Mouse (Mus musculus): ENCODE measurements around the gene Lrp2. TPM values are rescaled to one million over a fixed set of nuclear protein-coding genes. Genes with fewer than 3 reads are reported as not detected.

Gene Lrp2
- total and polyA plus RNA-seq, 3 experiments: under 0.01 to 0.07 (median 0.01) TPM

DNA sequence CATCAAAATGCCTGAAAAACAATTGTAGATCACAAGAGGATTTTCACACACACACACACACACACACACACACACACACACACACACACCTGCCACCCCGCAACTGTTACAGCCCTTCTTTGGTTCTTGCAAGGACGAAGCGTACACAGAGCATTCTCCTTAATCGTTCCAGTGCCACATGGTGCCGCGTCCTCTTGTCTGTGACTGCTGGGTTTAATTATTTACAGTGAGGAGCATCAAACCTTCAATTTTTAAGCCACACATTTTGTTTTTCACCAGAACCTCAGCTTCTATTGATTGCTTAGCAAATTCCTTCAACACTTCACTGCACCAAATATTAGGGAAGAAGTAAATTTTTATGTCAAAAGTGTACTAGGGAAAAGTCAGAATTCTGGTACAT lies 15.3 kb downstream of the Lrp2 start:
- H3K4me1 ChIP-seq (ENCODE audit: control insufficient read depth in 1 of 2, insufficient read depth in 2 of 2): peaks cover 0 to 6% of the 10 kb centered on the region in 2 experiments; a peak in 1 of 4 replicates
- H3K27me3 ChIP-seq (replicated peaks): no peaks in the 10 kb centered on the region
- H3K9me3 ChIP-seq (replicated peaks; ENCODE audit: low read length): no peaks in the 10 kb centered on the region
- H3K9ac ChIP-seq (ENCODE audit: insufficient read depth, low read depth): no peak overlapping the region
- no peaks in the 10 kb centered on the region for H3K79me2 ChIP-seq (replicated peaks; ENCODE audit: control insufficient read depth, extremely low read depth, insufficient read depth, poor library complexity, severe bottlenecking)
- H3K4me3 ChIP-seq (replicated peaks in 1 of 3; ENCODE audit: low read depth in 2 of 3, low read length in 2 of 3, poor library complexity in 1 of 3): no peak overlapping the region
- no peaks in the 10 kb centered on the region for H3K36me3 ChIP-seq (replicated peaks in 1 of 2; ENCODE audit: control insufficient read depth in 1 of 2, insufficient read depth in 1 of 2, low read length in 1 of 2)
- in situ Hi-C loops (cut with MboI; ENCODE audit: low pct_ligation_motif_present, low pct_unique_long_range_greater_than_20kb, low sequenced_read_pairs): no loop called here
- no peak overlapping the region for H3K27ac ChIP-seq (ENCODE audit: insufficient read depth, low read depth)
- dilution Hi-C loops (cut with MboI; ENCODE audit: extremely low pct_ligation_motif_present, extremely low pct_unique_long_range_greater_than_20kb, low sequenced_read_pairs): no loop called here
- TF ChIP-seq HCFC1 (IDR thresholded peaks at IDR 0.05; ENCODE audit: low read depth, low read length) (no peak), RCOR1 (conservative IDR thresholded peaks at IDR 0.05; ENCODE audit: low read depth, low read length) (no peak), ZMIZ1 (IDR thresholded peaks at IDR 0.05; ENCODE audit: low read depth, low read length) (no peak), ZC3H11A (IDR thresholded peaks at IDR 0.05; ENCODE audit: low read depth, low read length) (no peak), JUND (conservative IDR thresholded peaks at IDR 0.05; ENCODE audit: low read depth, low read length) (no peak)
- no peak overlapping the region for H3K4me2 ChIP-seq (ENCODE audit: insufficient read depth, low read depth, poor library complexity, severe bottlenecking)
- DNase-seq (ENCODE audit: extremely low read depth): no peak

DNA sequence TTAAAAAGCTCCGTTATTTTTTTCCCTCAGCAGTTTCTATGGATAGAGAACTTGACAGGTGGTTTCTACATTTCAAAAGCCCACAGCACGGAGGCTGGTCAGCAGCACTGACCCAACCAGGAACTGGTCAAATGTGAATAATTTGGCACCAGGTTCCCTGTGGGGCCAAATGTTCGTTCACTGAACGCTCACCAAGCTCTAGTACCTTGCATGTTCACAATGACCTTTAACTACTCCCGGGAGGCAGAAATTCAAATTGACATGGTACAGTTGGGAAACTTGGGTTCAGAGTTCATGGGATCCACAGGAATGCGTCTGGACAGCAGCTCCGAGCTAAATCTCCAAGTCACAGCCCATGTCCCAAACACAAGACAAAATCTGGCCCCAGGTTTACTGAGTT lies 19.6 kb downstream of the Lrp2 start:
- no peak overlapping the region for H3K9ac ChIP-seq (ENCODE audit: insufficient read depth, low read depth)
- TF ChIP-seq MEF2A (IDR thresholded peaks at IDR 0.05; ENCODE audit: borderline replicate concordance, low read depth, low read length) (no peak), E2F4 (IDR thresholded peaks at IDR 0.05; ENCODE audit: insufficient replicate concordance, low read depth, low read length) (no peak), ZMIZ1 (IDR thresholded peaks at IDR 0.05; ENCODE audit: low read depth, low read length) (no peak), SMC3 (IDR thresholded peaks at IDR 0.05; ENCODE audit: low read depth, low read length) (no peak), TBP (conservative IDR thresholded peaks at IDR 0.05; ENCODE audit: low read depth, low read length) (no peak), TCF12 (IDR thresholded peaks at IDR 0.05; ENCODE audit: low read depth, low read length) (no peak), CTCF (conservative IDR thresholded peaks at IDR 0.05 in 1 of 2, IDR thresholded peaks at IDR 0.05 in 1 of 2; ENCODE audit: low read depth in 2 of 2, low read length in 2 of 2) (no peak), ELF1 (IDR thresholded peaks at IDR 0.05; ENCODE audit: low read depth, low read length) (no peak), USF1 (IDR thresholded peaks at IDR 0.05; ENCODE audit: low read depth, low read length) (no peak), ZC3H11A (IDR thresholded peaks at IDR 0.05; ENCODE audit: low read depth, low read length) (no peak), CHD1 (IDR thresholded peaks at IDR 0.05; ENCODE audit: low read depth, low read length) (no peak), POLR2A (IDR thresholded peaks at IDR 0.05; ENCODE audit: low read depth, low read length) (no peak), CHD2 (IDR thresholded peaks at IDR 0.05; ENCODE audit: low read length) (no peak), JUN (IDR thresholded peaks at IDR 0.05; ENCODE audit: insufficient read depth, low read depth, low read length) (no peak), MXI1 (IDR thresholded peaks at IDR 0.05; ENCODE audit: low read depth, low read length) (no peak), JUND (conservative IDR thresholded peaks at IDR 0.05; ENCODE audit: low read depth, low read length) (no peak), POLR2AphosphoS2 (IDR thresholded peaks at IDR 0.05; ENCODE audit: low read depth, low read length) (no peak)
- dilution Hi-C loops (cut with MboI; ENCODE audit: extremely low pct_ligation_motif_present, extremely low pct_unique_long_range_greater_than_20kb, low sequenced_read_pairs) (no loop called here), in situ Hi-C loops (cut with MboI; ENCODE audit: low pct_ligation_motif_present, low pct_unique_long_range_greater_than_20kb, low sequenced_read_pairs) (no loop called here)
- H3K27ac ChIP-seq (ENCODE audit: insufficient read depth, low read depth): no peak overlapping the region
- no peaks in the 10 kb centered on the region for H3K79me2 ChIP-seq (replicated peaks; ENCODE audit: control insufficient read depth, extremely low read depth, insufficient read depth, poor library complexity, severe bottlenecking)
- DNase-seq (ENCODE audit: extremely low read depth): no peak
- no peak overlapping the region for H3K4me2 ChIP-seq (ENCODE audit: insufficient read depth, low read depth, poor library complexity, severe bottlenecking)
- H3K4me1 ChIP-seq (ENCODE audit: control insufficient read depth in 1 of 2, insufficient read depth in 2 of 2): no peaks in the 10 kb centered on the region
- H3K36me3 ChIP-seq (replicated peaks in 1 of 2; ENCODE audit: control insufficient read depth in 1 of 2, insufficient read depth in 1 of 2, low read length in 1 of 2): no peaks in the 10 kb centered on the region
- H3K4me3 ChIP-seq (replicated peaks in 1 of 3; ENCODE audit: low read depth in 2 of 3, low read length in 2 of 3, poor library complexity in 1 of 3): no peak overlapping the region
- no peaks in the 10 kb centered on the region for H3K9me3 ChIP-seq (replicated peaks; ENCODE audit: low read length)
- no peaks in the 10 kb centered on the region for H3K27me3 ChIP-seq (replicated peaks)
